Mouse (Mus musculus): ENCODE measurements around the gene Rbm43. TPM values are rescaled to one million over a fixed set of nuclear protein-coding genes. Genes with fewer than 3 reads are reported as not detected.
A peak's percentile ranks its signal among the peaks of the same experiment; 100 is the strongest.

The Rbm43 gene
- 15.7 and 18.7 TPM in 2 replicates for total RNA-seq (2021)
- long read RNA-seq, experiment 1, transcript Rbm43-201 (5 exons, 2,057 nt) = major isoform, 18 of 25 reads
- long read RNA-seq, experiment 1, partial matches to known transcripts = 0 of 25 reads
- long read RNA-seq, experiment 1, other reads (novel, unspliced or antisense) = 7 of 25 reads
- long read RNA-seq, experiment 2, transcript Rbm43-201 (5 exons, 2,057 nt) = major isoform, 15 of 18 reads
- long read RNA-seq, experiment 2, partial matches to known transcripts = 0 of 18 reads
- long read RNA-seq, experiment 2, other reads (novel, unspliced or antisense) = 3 of 18 reads

GRCm38 (mm10) chr2:51934574-51935334 lies at the start of gene Rbm43:
Gene Rbm43, minus strand, starts transcription at chr2:51935163.
- peak; percentile 85 for DNase-seq

GRCm38 (mm10) chr2:51982288-51982687 lies 47.3 kb upstream of the Rbm43 start:
- peak; percentile 18 for DNase-seq

GRCm38 (mm10) chr2:51981630-51982029 lies 46.7 kb upstream of the Rbm43 start:
- peak; percentile 46 for DNase-seq

GRCm38 (mm10) chr2:51973410-51973968 lies 38.5 kb upstream of the Rbm43 start, which contains the start of gene Nmi:
Gene Nmi, minus strand, starts transcription at chr2:51973494.
- DNase-seq = peak; percentile 5

GRCm38 (mm10) chr2:51972641-51973409 lies 37.9 kb upstream of the Rbm43 start:
- peak; percentile 65 for DNase-seq

- DNase-seq = peak; percentile 51
Measured at GRCm38 (mm10) chr2:51972142-51972541, 37.2 kb upstream of the Rbm43 start.

GRCm38 (mm10) chr2:51970897-51971296 lies 35.9 kb upstream of the Rbm43 start:
- no peak for DNase-seq

GRCm38 (mm10) chr2:51967288-51967687 lies 32.3 kb upstream of the Rbm43 start:
- no peak for DNase-seq

- DNase-seq = no peak
Measured at GRCm38 (mm10) chr2:51953648-51954204, 18.8 kb upstream of the Rbm43 start.

- no peak for DNase-seq
Measured at GRCm38 (mm10) chr2:51950876-51951275, 15.9 kb upstream of the Rbm43 start.

GRCm38 (mm10) chr2:51948105-51948830 lies 13.3 kb upstream of the Rbm43 start:
- DNase-seq = no peak

- no peak for DNase-seq
Measured at GRCm38 (mm10) chr2:51945812-51946211, 10.8 kb upstream of the Rbm43 start.

GRCm38 (mm10) chr2:51941832-51942231 lies 6.9 kb upstream of the Rbm43 start:
- no peak for DNase-seq

GRCm38 (mm10) chr2:51938750-51939149 lies 3.8 kb upstream of the Rbm43 start:
- DNase-seq = no peak

GRCm38 (mm10) chr2:51937004-51937403 lies 2.0 kb upstream of the Rbm43 start:
- no peak for DNase-seq

- no peak for DNase-seq
Measured at GRCm38 (mm10) chr2:51936585-51936984, 1.6 kb upstream of the Rbm43 start.

- DNase-seq = no peak
Measured at GRCm38 (mm10) chr2:51935921-51936320, 958 bp upstream of the Rbm43 start.

GRCm38 (mm10) chr2:51933341-51934134 lies 1.4 kb downstream of the Rbm43 start:
- DNase-seq = peak; percentile 13

- DNase-seq = no peak
Measured at GRCm38 (mm10) chr2:51931241-51931640, 3.7 kb downstream of the Rbm43 start.

- peak; percentile 87 for DNase-seq
Measured at GRCm38 (mm10) chr2:51914944-51915680, 19.9 kb downstream of the Rbm43 start.
